Mouse (Mus musculus): ENCODE data around the gene Slc6a6.

Slc6a6 gene

DNA sequence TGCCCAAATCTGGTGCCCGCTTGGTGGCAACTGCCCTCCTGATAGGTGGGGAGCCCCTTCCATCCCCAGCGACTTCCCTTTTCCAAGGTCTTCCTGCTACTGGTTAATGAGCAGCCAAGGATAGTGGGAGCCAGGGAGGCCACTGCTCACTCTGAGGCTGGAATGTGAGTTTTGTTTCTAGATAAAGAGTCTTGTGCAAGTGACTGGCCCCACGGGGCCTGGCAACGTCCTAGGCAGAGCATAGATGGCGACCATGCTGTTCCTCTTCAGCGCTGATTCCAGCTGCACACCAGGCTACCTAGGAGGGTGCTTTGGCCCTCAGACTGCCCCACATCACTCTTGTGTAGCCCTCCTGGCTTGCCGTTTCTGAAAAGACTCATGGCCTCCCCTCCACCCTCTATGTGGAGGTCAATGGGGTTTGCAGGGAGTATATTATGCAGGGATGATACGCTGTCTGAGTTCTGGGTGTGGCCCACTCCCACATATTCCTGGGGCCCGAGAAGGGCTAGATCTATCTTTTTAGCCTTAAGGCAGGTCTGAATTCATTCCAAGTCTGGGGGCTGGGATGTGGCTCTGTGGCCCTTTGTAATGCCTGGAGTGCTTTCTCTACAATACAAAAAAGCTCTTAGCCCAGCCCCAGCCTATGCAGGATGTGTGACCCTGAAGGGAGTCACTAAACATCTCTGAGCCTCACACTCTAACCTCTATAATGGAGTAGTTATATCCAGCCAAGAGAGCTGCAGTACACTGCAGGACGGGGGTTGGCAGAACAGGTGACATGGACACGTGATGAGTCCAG, 17.2 kb downstream of the Slc6a6 start:
- DNase-seq (ENCODE audit: low read depth, low spot score), result no peak

DNA sequence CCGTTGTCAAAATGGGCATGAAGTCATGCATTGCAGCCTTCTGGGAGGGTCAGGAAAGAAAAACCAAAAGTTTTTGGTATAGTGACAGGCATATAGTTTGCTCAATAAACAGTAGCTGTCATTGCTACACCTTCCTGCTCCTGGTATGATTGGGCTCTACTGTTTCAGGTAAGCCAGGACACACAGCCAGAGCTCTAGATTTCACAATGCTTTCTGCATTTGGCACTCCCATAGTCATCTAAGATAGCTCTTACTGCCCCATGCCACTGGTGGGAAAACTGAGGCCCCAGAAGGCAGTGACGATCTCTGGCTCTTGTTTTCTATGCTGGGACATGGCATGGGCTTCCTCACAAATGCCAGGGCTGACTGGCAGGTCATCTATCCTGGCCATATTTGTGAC, 19.6 kb downstream of the Slc6a6 start:
- DNase-seq (ENCODE audit: low read depth, low spot score), result no peak

GRCm38 (mm10) chr6:91704446-91704845, 20.6 kb downstream of the Slc6a6 start:
- DNase-seq (ENCODE audit: low read depth, low spot score), result no peak

GRCm38 (mm10) chr6:91705651-91706050, 21.8 kb downstream of the Slc6a6 start:
- DNase-seq (ENCODE audit: low read depth, low spot score), result no peak

- no peak for DNase-seq (ENCODE audit: low read depth, low spot score)
Measured at GRCm38 (mm10) chr6:91706072-91706776, 22.4 kb downstream of the Slc6a6 start.

- no peak for DNase-seq (ENCODE audit: low read depth, low spot score)
Measured at GRCm38 (mm10) chr6:91707276-91707885, 23.5 kb downstream of the Slc6a6 start.

DNA sequence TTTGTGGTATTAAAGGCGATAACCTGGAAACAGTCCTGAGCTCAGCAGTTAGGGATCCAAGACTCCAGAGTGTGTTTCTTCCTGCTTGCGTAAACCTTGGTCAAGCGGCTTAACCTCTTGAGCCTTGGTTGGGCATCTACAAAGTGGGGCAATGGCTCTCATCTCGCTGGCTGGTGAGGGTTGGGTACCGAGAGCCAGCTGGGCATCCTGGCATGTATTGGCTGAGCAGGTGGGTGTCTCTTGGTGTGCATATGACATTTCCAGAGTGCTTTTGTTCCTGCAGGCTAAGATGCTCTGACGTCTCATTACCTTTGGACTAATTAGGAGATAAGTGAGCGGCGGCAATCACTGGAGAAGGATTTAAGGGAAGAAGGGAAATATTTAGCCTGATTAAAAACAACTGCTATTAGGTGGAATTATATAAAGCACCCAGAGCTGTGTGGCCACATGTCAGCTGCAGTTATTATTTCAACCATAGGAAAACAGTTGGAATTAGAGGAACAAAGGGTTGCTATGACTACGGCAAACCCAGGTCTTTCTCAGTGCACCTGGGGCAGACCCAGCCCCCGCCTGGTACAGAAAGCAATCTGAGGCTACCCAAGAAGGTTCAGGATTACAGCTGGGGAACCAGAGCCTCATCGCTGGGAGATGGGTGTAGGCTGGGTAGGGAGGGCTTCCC, 24.2 kb downstream of the Slc6a6 start:
- DNase-seq (ENCODE audit: low read depth, low spot score), result no peak

DNA sequence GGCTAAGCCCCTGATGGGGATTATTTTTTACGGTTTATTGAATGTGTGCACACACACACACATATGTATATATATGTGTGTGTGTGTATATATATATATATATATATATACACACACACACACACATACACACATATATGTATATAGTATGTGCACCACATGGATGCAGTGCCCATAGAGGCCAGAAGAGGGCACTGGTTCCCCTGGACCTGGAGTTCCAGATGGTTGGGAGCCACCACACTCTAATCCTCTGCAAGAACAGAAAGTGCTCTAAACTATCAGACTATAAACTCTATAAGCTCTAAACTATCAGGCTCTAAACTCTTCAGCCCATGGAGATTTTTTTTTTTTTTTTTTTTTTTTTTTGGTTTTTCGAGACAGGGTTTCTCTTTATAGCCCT, 25.1 kb downstream of the Slc6a6 start:
- peak; percentile 33 for DNase-seq (ENCODE audit: low read depth, low spot score)

DNA sequence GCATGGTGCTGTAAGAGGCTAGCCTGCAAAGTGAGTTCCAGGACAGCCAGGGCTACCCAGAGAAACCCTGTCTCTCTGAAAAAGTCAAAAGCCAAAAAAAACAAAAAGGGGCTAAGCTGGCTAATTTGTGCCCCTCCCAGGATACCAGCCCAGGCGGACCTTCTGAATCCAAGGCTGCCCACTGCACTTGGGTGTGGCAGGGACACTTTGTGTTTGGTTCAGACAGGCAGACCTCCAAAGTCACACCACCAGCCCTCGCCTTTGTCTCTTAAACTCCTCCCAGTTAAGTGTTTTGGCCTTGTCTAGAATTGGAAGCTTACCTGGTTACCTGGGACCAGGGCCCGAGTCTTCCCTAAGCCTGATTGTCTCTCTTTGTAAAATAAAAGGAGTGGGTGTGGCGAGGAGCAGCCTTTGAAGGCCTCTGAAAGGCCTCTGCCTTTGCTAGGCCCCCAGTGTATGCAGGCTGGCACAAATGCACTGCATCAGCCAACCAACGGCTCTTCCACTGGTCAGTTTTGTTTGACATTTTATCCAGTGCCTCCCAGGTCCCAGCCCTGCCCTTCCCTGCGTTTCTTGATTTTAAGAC, 26.6 kb downstream of the Slc6a6 start:
- no peak for DNase-seq (ENCODE audit: low read depth, low spot score)

DNA sequence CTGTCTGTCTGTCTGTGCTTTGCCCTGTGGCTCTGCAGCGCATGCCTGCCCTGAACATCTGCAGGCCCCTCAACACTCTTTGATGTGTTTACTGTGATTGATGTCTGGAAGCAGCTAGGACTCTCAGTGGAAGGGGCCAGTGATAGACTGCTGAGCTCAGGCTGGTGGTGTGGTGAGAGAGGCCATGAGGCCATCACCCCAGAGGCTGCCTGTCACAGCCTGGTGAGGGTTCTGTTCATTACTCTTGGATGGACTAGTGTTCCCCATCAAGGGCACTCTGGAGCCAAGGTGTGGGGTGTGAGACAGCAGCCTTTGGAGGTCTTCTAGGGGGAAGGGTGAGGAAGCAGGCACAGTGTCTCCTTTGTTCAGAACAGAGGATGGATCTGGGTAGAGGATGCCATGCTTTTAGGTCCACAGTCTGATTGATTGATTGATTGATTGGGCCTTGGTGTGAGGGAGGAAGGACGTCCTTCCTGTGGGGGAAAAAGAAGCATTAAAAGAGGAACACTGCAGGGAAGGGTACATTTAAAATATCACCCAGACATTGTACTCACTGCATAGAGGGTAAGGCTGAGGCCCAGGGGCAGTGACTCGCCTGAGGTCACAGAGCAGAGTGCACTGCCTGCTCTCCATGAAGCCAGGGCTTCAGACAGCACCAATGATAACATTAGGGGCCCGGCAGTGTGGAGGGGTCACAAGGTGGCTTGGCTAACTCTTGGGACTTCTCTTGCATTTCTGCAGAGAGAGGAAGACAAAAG, 28.4 kb downstream of the Slc6a6 start:
- peak; percentile 55 for DNase-seq (ENCODE audit: low read depth, low spot score)

- DNase-seq (ENCODE audit: low read depth, low spot score), result peak; percentile 82
Measured at GRCm38 (mm10) chr6:91712855-91713331, 29.0 kb downstream of the Slc6a6 start.

GRCm38 (mm10) chr6:91713370-91713896, 29.6 kb downstream of the Slc6a6 start:
- DNase-seq (ENCODE audit: low read depth, low spot score), result no peak

- DNase-seq (ENCODE audit: low read depth, low spot score), result no peak
Measured at GRCm38 (mm10) chr6:91715023-91715422, 31.2 kb downstream of the Slc6a6 start.

- no peak for DNase-seq (ENCODE audit: low read depth, low spot score)
Measured at GRCm38 (mm10) chr6:91715988-91716810, 32.3 kb downstream of the Slc6a6 start.

- no peak for DNase-seq (ENCODE audit: low read depth, low spot score)
Measured at GRCm38 (mm10) chr6:91718067-91718466, 34.2 kb downstream of the Slc6a6 start.

DNA sequence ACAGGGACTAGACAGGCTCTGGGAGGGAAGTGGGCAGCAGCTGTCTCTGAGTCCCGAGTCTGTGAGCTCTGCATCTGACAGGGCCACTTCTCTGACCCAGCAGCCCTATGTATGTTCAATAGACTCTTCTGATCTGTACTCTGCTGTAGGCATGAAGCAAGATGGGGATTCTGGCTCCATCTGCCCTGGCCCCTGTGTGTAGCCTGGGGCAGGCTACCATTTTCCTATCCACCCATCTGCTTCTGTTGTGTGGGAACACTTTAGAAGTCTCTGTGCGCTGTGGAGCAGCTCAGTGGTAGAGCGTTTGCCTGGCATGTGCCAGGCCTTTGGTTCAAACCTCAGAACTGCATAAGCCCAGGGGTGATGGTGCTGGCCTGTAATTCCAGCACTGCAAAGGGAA, 34.8 kb downstream of the Slc6a6 start:
- no peak for DNase-seq (ENCODE audit: low read depth, low spot score)

DNA sequence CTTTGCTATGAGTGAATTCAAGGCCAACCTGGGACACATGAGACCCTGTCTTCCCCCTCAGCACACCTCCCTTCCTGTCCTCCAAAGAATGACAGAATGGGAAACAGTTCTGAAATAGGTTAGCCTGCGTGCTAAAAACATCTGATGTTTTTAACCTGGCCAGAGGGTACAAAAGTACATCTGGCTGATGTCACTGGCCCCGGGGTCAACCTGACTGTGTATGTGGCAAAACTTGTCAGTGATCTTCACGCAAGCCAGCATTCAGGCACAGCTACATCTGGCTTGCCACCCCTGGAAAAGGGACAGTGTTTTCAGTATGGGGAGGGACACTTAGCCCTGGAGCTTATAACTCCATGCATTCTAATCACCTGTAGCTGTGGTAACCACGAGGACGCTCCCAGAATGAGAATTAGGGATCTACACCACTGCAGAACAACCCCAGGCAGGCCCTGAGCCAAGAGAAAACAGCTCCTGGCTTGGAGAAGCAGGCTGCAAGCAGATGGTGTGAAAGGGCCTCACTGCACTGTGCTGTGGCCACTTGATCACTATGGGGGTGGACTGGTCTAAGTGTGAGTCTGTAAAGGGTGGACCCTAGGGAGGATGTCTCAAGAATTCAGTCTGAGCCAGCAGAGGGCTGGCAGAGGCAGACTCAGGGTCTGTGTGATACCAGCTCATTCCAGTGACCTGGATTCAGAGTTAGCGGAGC, 35.3 kb downstream of the Slc6a6 start:
- DNase-seq (ENCODE audit: low read depth, low spot score), result peak; percentile 77

- DNase-seq (ENCODE audit: low read depth, low spot score), result peak; percentile 42
Measured at GRCm38 (mm10) chr6:91719865-91720533, 36.1 kb downstream of the Slc6a6 start.

All from 3T3-L1 (cell line).